Mouse (Mus musculus): ENCODE data around the gene Adam12.

DNA sequence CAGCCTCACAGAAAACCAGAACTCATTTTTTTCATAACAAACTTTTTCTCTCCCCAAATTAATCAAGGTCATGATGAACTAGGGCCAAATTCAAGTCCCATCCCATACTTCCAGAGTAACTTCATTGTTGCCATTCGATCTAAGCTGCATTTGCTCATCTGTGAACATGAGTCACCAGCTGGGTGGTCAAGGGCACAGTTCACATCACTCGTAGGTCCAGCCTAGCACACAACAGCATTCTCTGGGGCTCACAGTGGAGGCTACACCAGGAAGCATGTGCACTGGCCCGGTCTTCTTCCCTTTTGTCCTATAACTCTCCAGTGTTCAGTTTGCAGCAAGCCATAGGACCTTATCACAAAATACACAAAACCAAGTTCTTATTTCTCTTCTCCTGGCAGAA, 84.4 kb downstream of the Adam12 start:
- no peak for TF ChIP-seq CTCF (conservative IDR thresholded peaks at IDR 0.05; ENCODE audit: insufficient read depth, insufficient read length, low read depth, low read length)
- no peak for TF ChIP-seq POLR2A (IDR thresholded peaks at IDR 0.05; ENCODE audit: low read depth, low read length)
